Mouse (Mus musculus) skeletal muscle tissue, postnatal 0 days (tissue): Measurements from ENCODE around the gene Utp18. TPM values are rescaled to one million over a fixed set of nuclear protein-coding genes. Genes with fewer than 3 reads are reported as not detected.

Experiments
- polyA plus RNA-seq: library from polyadenylated mRNA; unstranded; fragments of >200 nt; fragmentation: Nextera tagmentation; extraction: Ambion mirVana; gene quantifications from 2 replicates; pipeline ENCODE4 v1.2.1, GENCODE M21; 2015

Utp18 gene
- polyA plus RNA-seq = 8.7 and 11.2 TPM in 2 replicates

DNA sequence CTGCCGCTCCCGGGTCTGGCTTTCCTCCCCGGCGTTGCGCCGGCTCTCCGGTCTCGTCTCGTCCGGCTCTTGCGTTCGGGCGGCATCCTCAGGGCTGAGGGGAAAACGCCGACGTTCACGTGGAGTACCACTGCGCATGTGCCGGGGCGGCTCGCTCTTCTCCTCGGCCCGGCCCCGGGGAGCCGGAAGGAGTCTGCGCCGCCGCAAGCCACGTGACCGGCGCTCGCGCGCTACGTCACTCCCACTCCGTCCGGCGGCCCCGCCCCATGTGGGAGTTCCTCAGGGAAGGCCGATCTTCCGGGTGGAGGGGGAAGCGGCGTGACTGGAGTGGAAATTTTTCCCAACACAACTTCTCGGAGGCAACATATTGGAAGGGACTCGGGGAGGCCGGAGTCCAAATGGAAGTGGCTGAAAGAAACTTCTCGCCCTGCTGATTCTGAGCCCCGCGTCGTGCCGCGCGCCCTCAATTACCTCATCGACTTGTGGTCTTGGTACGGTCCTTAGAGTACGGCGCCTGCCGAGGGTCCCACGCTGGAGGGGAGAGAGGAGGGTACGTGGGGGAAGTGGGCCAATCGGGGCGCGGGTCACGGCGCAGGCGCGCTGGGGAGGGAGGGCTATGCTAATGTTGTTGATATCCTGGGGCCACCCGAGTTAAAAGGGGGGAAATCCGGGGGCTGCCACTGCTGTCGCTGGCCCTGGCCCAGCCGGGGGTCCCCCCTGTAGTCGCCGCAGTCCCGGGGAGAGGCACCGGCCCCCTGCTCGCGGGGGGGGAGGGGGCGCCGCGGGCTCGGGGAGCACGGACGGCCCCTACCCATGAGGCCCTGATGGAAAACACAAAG is at the start of gene Utp18, which contains the start of gene Mbtd1:
Utp18 (minus strand) TSS at position 195 of the 839 bp plus-strand sequence.
Mbtd1 (plus strand) TSS at position 281 of the 839 bp plus-strand sequence.

Other genes starting within 250 kb of the Utp18 start
- gene Mbtd1, start 86 bp upstream of the Utp18 start, polyA plus RNA-seq = 9.6 and 11.4 TPM in 2 replicates
- gene Nme2, start 70.5 kb upstream of the Utp18 start, polyA plus RNA-seq = 496 and 524 TPM in 2 replicates
- 112 and 135 TPM in 2 replicates for gene Gm20390, start 82.5 kb upstream of the Utp18 start, polyA plus RNA-seq
- gene Nme1, start 82.8 kb upstream of the Utp18 start, polyA plus RNA-seq = 44.3 and 50.9 TPM in 2 replicates
- gene Spag9, start 110.3 kb upstream of the Utp18 start, polyA plus RNA-seq = 44.3 and 50.5 TPM in 2 replicates